Mouse (Mus musculus): ENCODE data around the gene Myo15. TPM values are rescaled to one million over a fixed set of nuclear protein-coding genes. Genes with fewer than 3 reads are reported as not detected.
"Not testable (repeated sequence)": the region's sequence is repeated elsewhere in the genome, so short reads cannot be mapped to it uniquely, and the experiment has no call there.

The Myo15 gene
- polyA plus RNA-seq (2012; ENCODE audit: insufficient read depth, insufficient read length, low replicate concordance, missing spikeins), result not detected in 2 replicates

DNA sequence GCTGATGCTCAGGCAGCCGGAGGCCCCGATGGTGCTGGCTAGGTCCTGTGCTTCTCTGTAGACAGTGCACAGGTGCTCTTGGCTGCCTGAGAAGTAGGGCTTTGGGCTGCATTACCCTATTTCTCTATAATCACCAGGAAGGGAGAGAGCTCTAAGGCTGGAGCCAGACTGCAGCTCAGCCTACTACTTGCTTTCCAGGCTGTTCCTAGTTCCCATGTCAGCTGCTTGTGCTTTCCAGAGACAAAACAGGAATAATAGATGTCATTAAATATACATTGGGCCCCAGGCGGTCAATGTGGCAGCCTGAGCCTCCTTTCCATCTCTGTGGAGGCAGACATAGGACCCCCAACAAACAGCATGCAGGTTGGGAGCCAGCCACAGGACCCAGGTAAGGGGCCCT is at the start of gene Myo15:
Myo15 (plus strand) TSS at position 301 of the 400 bp plus-strand sequence.
- 92% methylated on average over 3 of the region's 3 CpGs for WGBS
- no peaks in the 10 kb centered on the region for H3K4me1 ChIP-seq (ENCODE audit: control insufficient read depth, insufficient read depth, low read length)
- H3K4me3 ChIP-seq (ENCODE audit: insufficient read depth, low read depth, low read length), result no peak within 1 kb of the TSS
- no peak within 1 kb of the TSS for H3K27ac ChIP-seq (ENCODE audit: insufficient read depth, low read depth, low read length)
- no peak for TF ChIP-seq POLR2A (IDR thresholded peaks at IDR 0.05; ENCODE audit: insufficient read depth, low read depth, low read length)
- no peak for TF ChIP-seq CTCF (IDR thresholded peaks at IDR 0.05; ENCODE audit: insufficient read depth, low read depth, low read length)

- TF ChIP-seq POLR2A (IDR thresholded peaks at IDR 0.05; ENCODE audit: insufficient read depth, low read depth, low read length) (no peak), CTCF (IDR thresholded peaks at IDR 0.05; ENCODE audit: insufficient read depth, low read depth, low read length) (no peak)
- WGBS, result 58% methylated on average over 6 of the region's 6 CpGs
- Histone ChIP-seq H3K4me3 (ENCODE audit: insufficient read depth, low read depth, low read length) (no peak overlapping the region), H3K27ac (ENCODE audit: insufficient read depth, low read depth, low read length) (no peak overlapping the region), H3K4me1 (ENCODE audit: control insufficient read depth, insufficient read depth, low read length) (peaks cover 8% of the 10 kb centered on the region)
Observed at GRCm38 (mm10) chr11:60422046-60422668, 47.0 kb upstream of the Myo15 start.

- 93% methylated on average over 1 of the region's 1 CpGs for whole genome bisulfite sequencing
- Histone ChIP-seq H3K4me3 (ENCODE audit: insufficient read depth, low read depth, low read length) (no peak overlapping the region), H3K4me1 (ENCODE audit: control insufficient read depth, insufficient read depth, low read length) (peaks cover 7% of the 10 kb centered on the region), H3K27ac (ENCODE audit: insufficient read depth, low read depth, low read length) (no peak overlapping the region)
- no peak for TF ChIP-seq CTCF (IDR thresholded peaks at IDR 0.05; ENCODE audit: insufficient read depth, low read depth, low read length)
- TF ChIP-seq POLR2A (IDR thresholded peaks at IDR 0.05; ENCODE audit: insufficient read depth, low read depth, low read length), result no peak
Observed at GRCm38 (mm10) chr11:60423006-60423405, 46.1 kb upstream of the Myo15 start.

DNA sequence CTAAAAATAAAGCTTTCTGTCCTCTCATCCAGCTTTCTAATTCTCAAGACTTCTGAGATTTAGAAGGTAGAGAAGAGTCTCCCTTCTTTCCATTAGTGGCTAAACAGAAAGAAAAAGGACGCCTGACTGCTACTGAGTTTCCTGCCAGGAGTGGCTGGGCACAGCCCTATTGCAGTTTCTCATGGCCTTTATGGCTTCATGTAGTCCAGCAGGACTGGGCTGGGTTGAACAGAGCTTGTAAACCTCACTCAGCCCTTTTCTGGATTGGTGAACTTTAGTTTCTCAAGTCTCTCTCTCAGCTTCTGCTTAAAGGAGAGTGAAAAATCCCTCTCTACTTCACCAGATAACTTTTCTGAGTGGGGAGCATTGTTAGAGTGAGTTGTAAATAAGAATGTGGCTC is 42.7 kb upstream of the Myo15 start:
- Histone ChIP-seq H3K27ac (ENCODE audit: insufficient read depth, low read depth, low read length) (no peak overlapping the region), H3K4me3 (ENCODE audit: insufficient read depth, low read depth, low read length) (no peak overlapping the region), H3K4me1 (ENCODE audit: control insufficient read depth, insufficient read depth, low read length) (no peaks in the 10 kb centered on the region)
- 91% methylated on average over 1 of the region's 1 CpGs for WGBS
- TF ChIP-seq CTCF (IDR thresholded peaks at IDR 0.05; ENCODE audit: insufficient read depth, low read depth, low read length), result no peak
- no peak for TF ChIP-seq POLR2A (IDR thresholded peaks at IDR 0.05; ENCODE audit: insufficient read depth, low read depth, low read length)

DNA sequence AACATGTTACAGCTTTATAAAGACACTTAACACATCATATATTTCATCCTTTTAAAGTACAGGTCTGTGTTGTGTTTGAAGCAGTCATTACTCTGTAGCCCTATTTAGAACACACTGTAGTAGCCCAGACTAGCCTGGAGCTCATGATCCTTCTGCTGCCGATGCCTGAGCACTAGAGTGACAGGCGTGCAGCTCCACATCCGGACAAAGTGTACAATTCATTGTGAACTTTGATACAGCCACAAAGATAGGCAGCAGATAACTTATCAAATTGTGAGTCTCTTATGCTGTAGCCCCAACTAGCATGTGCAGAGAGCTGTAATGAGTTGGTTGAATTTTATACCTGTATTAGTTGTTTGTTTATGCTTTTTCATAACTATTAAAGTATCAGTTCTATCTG is 41.5 kb upstream of the Myo15 start:
- TF ChIP-seq CTCF (IDR thresholded peaks at IDR 0.05; ENCODE audit: insufficient read depth, low read depth, low read length) (no peak), POLR2A (IDR thresholded peaks at IDR 0.05; ENCODE audit: insufficient read depth, low read depth, low read length) (no peak)
- 95% methylated on average over 3 of the region's 3 CpGs for WGBS
- H3K27ac ChIP-seq (ENCODE audit: insufficient read depth, low read depth, low read length), result no peak overlapping the region

GRCm38 (mm10) chr11:60433501-60433900 is 35.6 kb upstream of the Myo15 start:
- no peak overlapping the region for H3K27ac ChIP-seq (ENCODE audit: insufficient read depth, low read depth, low read length)
- H3K4me1 ChIP-seq (ENCODE audit: control insufficient read depth, insufficient read depth, low read length), result no peaks in the 10 kb centered on the region
- no peak overlapping the region for H3K4me3 ChIP-seq (ENCODE audit: insufficient read depth, low read depth, low read length)
- TF ChIP-seq POLR2A (IDR thresholded peaks at IDR 0.05; ENCODE audit: insufficient read depth, low read depth, low read length), result no peak
- no peak for TF ChIP-seq CTCF (IDR thresholded peaks at IDR 0.05; ENCODE audit: insufficient read depth, low read depth, low read length)

More for the DNA sequence above, 41.5 kb upstream of the Myo15 start:
- H3K4me3 ChIP-seq (ENCODE audit: insufficient read depth, low read depth, low read length), result no peak overlapping the region
- no peaks in the 10 kb centered on the region for H3K4me1 ChIP-seq (ENCODE audit: control insufficient read depth, insufficient read depth, low read length)

DNA sequence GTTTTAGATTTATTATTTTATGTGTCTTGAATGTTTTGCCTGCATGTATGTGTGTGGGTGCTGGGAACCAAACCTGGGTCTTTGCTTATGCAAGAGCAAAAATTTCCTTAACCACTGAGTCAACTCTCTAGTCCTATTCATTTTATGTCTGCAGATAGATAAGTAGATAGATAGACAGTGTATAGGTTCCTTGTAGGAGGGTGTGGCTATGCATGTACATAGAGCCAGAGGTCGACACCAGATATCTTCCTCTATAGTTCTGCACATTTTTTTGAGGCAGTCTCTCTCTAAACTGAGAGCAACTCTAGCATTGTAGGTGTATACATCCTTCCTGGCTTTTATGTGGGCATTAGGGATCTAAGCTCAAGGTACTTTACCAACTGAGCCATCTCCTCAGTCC is 34.0 kb upstream of the Myo15 start:
- no peaks in the 10 kb centered on the region for H3K4me1 ChIP-seq (ENCODE audit: control insufficient read depth, insufficient read depth, low read length)
- no peak overlapping the region for H3K27ac ChIP-seq (ENCODE audit: insufficient read depth, low read depth, low read length)
- 97% methylated on average over 1 of the region's 1 CpGs for WGBS
- H3K4me3 ChIP-seq (ENCODE audit: insufficient read depth, low read depth, low read length), result no peak overlapping the region
- TF ChIP-seq CTCF (IDR thresholded peaks at IDR 0.05; ENCODE audit: insufficient read depth, low read depth, low read length), result no peak
- no peak for TF ChIP-seq POLR2A (IDR thresholded peaks at IDR 0.05; ENCODE audit: insufficient read depth, low read depth, low read length)

DNA sequence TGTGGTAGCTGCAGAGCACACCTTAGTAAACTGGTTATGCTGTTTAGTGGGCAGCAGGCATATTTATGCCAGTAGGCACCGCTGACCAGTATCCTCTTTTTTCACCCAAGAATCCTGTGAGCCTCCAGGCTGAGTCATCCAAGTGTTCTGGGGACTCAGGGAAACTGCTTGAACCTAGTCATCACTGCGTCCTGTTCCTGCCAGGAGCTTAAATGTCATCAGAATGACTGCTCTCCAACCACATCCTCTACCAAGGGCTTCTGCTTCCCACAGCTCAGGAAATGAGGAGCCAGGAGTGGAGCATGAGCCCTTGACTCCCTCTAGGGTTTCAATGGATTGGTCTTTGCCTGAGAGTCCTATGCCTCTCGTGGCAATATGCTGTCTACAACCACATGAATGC is 32.5 kb upstream of the Myo15 start:
- 67% methylated on average over 3 of the region's 3 CpGs for WGBS
- no peak overlapping the region for H3K27ac ChIP-seq (ENCODE audit: insufficient read depth, low read depth, low read length)
- H3K4me3 ChIP-seq (ENCODE audit: insufficient read depth, low read depth, low read length), result no peak overlapping the region
- TF ChIP-seq POLR2A (IDR thresholded peaks at IDR 0.05; ENCODE audit: insufficient read depth, low read depth, low read length) (no peak), CTCF (IDR thresholded peaks at IDR 0.05; ENCODE audit: insufficient read depth, low read depth, low read length) (no peak)
- no peaks in the 10 kb centered on the region for H3K4me1 ChIP-seq (ENCODE audit: control insufficient read depth, insufficient read depth, low read length)

DNA sequence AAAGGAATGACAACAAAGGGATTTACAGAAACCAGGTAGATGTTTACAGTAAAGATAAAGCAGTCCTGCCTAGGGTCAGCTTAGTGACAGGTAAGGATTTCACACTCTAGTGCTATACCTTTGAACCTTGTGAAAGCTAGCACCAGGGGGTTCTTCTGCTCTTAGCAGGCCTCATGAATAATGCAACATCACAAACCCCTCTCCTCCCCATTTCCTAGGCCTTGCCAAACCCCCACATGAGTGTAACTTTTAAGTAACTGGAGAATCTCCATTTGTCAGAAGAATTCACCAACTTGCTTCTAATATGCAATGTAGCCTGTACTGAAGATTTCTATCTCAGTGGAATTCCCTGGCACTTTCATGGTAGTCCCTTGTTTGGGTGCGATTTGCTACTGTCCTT is 29.5 kb upstream of the Myo15 start:
- H3K4me3 ChIP-seq (ENCODE audit: insufficient read depth, low read depth, low read length); H3K4me1 ChIP-seq (ENCODE audit: control insufficient read depth, insufficient read depth, low read length); H3K27ac ChIP-seq (ENCODE audit: insufficient read depth, low read depth, low read length): not testable (repeated sequence)
- 33% methylated on average over 1 of the region's 1 CpGs for WGBS

DNA sequence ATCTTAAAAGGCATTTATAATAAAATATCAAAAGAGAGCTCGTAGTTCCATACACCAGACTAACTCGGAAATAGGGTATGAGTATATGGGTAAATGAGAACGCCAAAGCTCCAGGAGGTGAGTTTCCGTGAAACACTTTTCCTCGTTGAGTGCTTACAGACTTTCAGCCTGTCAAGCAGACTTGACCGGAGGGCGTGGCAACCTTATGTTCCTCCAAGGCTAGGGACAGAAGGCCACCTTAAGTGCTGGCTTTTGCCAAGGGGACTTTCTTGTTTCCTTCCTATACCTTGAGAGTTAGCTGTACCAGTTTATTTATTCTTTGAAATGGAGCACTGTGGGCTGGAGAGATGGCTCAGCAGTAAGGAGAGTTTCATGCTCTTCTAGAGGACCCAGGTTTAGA is 29.0 kb upstream of the Myo15 start:
- no peak overlapping the region for H3K27ac ChIP-seq (ENCODE audit: insufficient read depth, low read depth, low read length)
- H3K4me1 ChIP-seq (ENCODE audit: control insufficient read depth, insufficient read depth, low read length), result no peaks in the 10 kb centered on the region
- no peak overlapping the region for H3K4me3 ChIP-seq (ENCODE audit: insufficient read depth, low read depth, low read length)
- TF ChIP-seq CTCF (IDR thresholded peaks at IDR 0.05; ENCODE audit: insufficient read depth, low read depth, low read length), result no peak
- TF ChIP-seq POLR2A (IDR thresholded peaks at IDR 0.05; ENCODE audit: insufficient read depth, low read depth, low read length), result no peak
- 52% methylated on average over 7 of the region's 7 CpGs for WGBS
